Mouse (Mus musculus): ENCODE measurements around the gene Izumo4. TPM values are rescaled to one million over a fixed set of nuclear protein-coding genes. Genes with fewer than 3 reads are reported as not detected.

Gene Izumo4
- total and polyA plus RNA-seq, 2 experiments from 2014 or later = 34.4 to 37.9 TPM

DNA sequence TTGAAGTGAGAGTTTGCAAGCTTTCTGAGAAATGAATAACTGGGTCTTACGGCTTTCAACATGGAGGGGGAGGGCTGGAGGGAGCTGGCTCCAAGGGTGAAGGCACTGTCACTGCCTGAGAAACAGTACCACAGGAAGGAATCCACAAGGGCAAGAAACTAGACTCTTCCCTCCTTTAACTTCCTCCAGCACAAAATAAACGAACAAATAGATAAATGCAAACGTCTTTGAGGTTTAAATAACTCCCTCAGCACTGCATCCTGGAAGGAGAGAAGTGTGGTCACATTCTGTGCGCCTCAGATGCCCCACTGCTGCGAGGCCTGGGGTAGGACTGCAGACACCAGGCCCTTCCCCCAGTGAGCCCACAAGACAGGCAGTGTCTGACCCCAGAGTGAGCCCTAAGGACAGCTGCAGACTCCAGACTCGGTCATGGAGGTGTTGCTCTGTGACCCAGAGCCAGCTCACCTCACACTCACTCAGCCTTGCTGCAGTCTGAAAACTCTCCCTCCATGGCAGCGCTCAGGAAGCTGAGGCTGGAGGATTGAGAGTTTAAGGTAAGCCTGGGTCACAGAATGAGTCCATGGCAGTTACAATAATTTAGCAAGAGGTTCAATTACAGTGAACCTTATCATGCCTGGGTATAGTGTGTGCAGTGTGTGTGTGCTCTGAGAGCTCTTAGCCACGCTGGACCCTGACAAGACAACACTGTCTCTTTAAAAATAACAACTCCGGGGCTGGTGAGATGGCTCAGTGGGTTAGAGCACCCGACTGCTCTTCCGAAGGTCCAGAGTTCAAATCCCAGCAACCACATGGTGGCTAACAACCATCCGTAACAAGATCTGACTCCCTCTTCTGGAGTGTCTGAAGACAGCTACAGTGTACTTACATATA lies 5.2 kb upstream of the Izumo4 start:
- no peak overlapping the region for H3K4me2 ChIP-seq (ENCODE audit: low read depth)
- H3K4me3 ChIP-seq (ENCODE audit: low read depth, low read length) = no peak overlapping the region
- no peak overlapping the region for H3K27ac ChIP-seq (ENCODE audit: low read depth, low read length)
- no peaks in the 10 kb centered on the region for H3K27me3 ChIP-seq (ENCODE audit: insufficient read depth, low read length)
- H3K4me1 ChIP-seq (ENCODE audit: insufficient read depth) = peaks cover 11% of the 10 kb centered on the region; the same call in 1 of the 2 replicates
- TF ChIP-seq CTCF (IDR thresholded peaks at IDR 0.05; ENCODE audit: low read depth) = no peak
- H3K9ac ChIP-seq = no peak overlapping the region; the same call in 1 of the 2 replicates
- WGBS = 77% methylated on average over 11 of the region's 12 CpGs
- peaks cover 23% of the 10 kb centered on the region for H3K36me3 ChIP-seq (ENCODE audit: insufficient read depth)
- DNase-seq (no peak), ATAC-seq (no peak)
- H3K9me3 ChIP-seq (ENCODE audit: low read length) = no peaks in the 10 kb centered on the region

DNA sequence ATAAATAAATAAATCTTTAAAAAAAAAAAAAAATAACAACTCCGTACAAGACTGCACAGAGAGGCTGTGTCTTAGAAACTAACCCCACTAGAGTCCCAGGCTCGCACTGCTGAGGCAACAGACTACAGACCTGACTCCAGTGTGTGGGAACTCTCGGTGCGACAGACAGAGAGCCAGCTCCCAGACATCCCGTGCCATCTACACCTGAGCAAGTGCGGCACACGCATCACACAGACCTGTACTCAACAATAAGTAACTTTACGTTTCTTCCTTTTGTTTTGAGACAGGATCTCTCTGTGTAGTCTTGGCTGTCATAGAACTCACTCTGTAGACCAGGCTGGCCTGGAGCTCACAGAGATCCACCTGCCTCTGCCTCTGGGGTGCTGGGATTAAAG lies 4.6 kb upstream of the Izumo4 start:
- 89% methylated on average over 8 of the region's 8 CpGs for WGBS
- H3K27ac ChIP-seq (ENCODE audit: low read depth, low read length) = no peak overlapping the region
- no peak for TF ChIP-seq CTCF (IDR thresholded peaks at IDR 0.05; ENCODE audit: low read depth)
- H3K4me2 ChIP-seq (ENCODE audit: low read depth) = no peak overlapping the region
- H3K36me3 ChIP-seq (ENCODE audit: insufficient read depth) = peaks cover 19% of the 10 kb centered on the region
- ATAC-seq (no peak), DNase-seq (no peak)
- no peak overlapping the region for H3K9ac ChIP-seq
- no peak overlapping the region for H3K4me3 ChIP-seq (ENCODE audit: low read depth, low read length)
- H3K4me1 ChIP-seq (ENCODE audit: insufficient read depth) = peaks cover 11% of the 10 kb centered on the region; the same call in 1 of the 2 replicates
- no peaks in the 10 kb centered on the region for H3K9me3 ChIP-seq (ENCODE audit: low read length)
- no peaks in the 10 kb centered on the region for H3K27me3 ChIP-seq (ENCODE audit: insufficient read depth, low read length)

DNA sequence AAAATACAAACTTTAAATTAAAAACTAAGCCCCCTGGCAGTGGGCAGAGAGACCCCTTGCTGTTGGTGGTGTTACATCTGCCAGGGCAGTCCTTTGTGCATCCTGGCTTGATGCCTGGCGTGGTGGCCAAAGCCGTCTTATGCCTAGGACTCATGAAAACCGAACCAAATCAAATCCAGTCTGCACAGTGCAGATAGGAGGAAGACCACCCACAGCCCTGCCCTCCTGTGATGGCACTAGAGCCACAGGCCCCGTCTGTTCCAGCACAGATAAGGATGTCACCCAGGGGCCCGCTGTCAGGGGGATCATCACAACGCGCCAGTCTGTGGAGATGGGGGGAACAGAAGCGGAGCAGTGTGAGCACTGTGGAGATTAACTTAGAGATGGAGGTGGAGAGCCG lies 4.2 kb upstream of the Izumo4 start:
- no peak overlapping the region for H3K27ac ChIP-seq (ENCODE audit: low read depth, low read length)
- H3K4me2 ChIP-seq (ENCODE audit: low read depth) = no peak overlapping the region
- H3K4me1 ChIP-seq (ENCODE audit: insufficient read depth) = peaks cover 11% of the 10 kb centered on the region; the same call in 1 of the 2 replicates
- 76% methylated on average over 9 of the region's 9 CpGs for WGBS
- no peak for ATAC-seq
- no peak for TF ChIP-seq CTCF (IDR thresholded peaks at IDR 0.05; ENCODE audit: low read depth)
- H3K36me3 ChIP-seq (ENCODE audit: insufficient read depth) = peaks cover 14% of the 10 kb centered on the region
- no peak overlapping the region for H3K9ac ChIP-seq
- no peak for DNase-seq
- H3K27me3 ChIP-seq (ENCODE audit: insufficient read depth, low read length) = no peaks in the 10 kb centered on the region
- H3K4me3 ChIP-seq (ENCODE audit: low read depth, low read length) = no peak overlapping the region
- no peaks in the 10 kb centered on the region for H3K9me3 ChIP-seq (ENCODE audit: low read length)

DNA sequence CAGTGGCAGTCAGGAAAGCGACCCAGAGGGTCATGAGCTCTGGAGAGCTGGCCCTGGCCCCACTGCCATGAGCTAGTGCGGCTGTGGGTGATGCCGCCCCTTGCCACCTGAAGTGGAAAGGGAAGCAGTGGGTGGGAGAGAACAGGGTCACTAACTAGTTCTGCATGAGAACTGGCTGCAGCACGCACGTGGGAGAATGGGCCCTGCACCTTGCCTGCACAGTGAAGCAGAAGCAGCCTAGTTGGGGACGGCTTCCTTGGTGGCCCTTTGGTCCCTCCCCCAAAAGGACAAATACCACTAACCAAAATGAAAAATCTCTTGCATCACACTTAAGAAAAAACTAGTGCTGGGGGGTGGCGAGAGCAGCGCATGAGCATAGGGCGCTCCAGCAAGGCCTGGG lies 3.4 kb upstream of the Izumo4 start:
- Histone ChIP-seq H3K9me3 (ENCODE audit: low read length) (no peaks in the 10 kb centered on the region), H3K27me3 (ENCODE audit: insufficient read depth, low read length) (no peaks in the 10 kb centered on the region), H3K36me3 (ENCODE audit: insufficient read depth) (peaks cover 11% of the 10 kb centered on the region), H3K4me3 (ENCODE audit: low read depth, low read length) (no peak overlapping the region), H3K9ac (no peak overlapping the region), H3K27ac (ENCODE audit: low read depth, low read length) (no peak overlapping the region), H3K4me2 (ENCODE audit: low read depth) (no peak overlapping the region), H3K4me1 (ENCODE audit: insufficient read depth) (peaks cover 17% of the 10 kb centered on the region)
- DNase-seq (no peak), ATAC-seq (no peak)
- no peak for TF ChIP-seq CTCF (IDR thresholded peaks at IDR 0.05; ENCODE audit: low read depth)
- WGBS = 96% methylated on average over 9 of the region's 9 CpGs

DNA sequence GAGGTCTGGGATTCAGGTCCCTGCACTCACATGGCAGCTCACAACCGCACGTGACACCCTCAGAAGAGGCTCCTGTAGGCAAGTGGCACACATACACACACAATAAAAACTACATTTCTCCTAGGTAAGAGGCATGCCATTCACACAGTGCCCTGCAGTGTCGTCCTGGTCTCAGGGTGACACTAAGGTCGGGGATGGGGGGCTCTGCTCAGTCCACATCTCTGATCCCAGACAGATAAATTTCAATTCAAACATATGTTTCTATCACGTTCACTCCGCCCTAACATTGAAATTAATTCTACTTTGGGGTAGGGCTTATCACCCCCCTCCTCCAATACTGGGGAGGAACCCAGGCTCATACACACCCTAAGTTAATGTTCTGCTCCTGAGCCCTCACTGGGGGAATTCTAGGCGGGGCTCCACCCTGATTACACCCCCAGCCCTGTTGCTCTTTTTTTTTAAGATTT lies 1.9 kb upstream of the Izumo4 start:
- Histone ChIP-seq H3K9ac (no peak overlapping the region), H3K4me2 (ENCODE audit: low read depth) (peak overlapping the region; percentile 75), H3K4me1 (ENCODE audit: insufficient read depth) (peaks cover 20% of the 10 kb centered on the region), H3K27ac (ENCODE audit: low read depth, low read length) (no peak overlapping the region), H3K36me3 (ENCODE audit: insufficient read depth) (no peaks in the 10 kb centered on the region), H3K27me3 (ENCODE audit: insufficient read depth, low read length) (no peaks in the 10 kb centered on the region), H3K9me3 (ENCODE audit: low read length) (no peaks in the 10 kb centered on the region), H3K4me3 (ENCODE audit: low read depth, low read length) (no peak overlapping the region)
- no peak for ATAC-seq
- no peak for TF ChIP-seq CTCF (IDR thresholded peaks at IDR 0.05; ENCODE audit: low read depth)
- no peak for DNase-seq
- 87% methylated on average over 7 of the region's 7 CpGs for WGBS

DNA sequence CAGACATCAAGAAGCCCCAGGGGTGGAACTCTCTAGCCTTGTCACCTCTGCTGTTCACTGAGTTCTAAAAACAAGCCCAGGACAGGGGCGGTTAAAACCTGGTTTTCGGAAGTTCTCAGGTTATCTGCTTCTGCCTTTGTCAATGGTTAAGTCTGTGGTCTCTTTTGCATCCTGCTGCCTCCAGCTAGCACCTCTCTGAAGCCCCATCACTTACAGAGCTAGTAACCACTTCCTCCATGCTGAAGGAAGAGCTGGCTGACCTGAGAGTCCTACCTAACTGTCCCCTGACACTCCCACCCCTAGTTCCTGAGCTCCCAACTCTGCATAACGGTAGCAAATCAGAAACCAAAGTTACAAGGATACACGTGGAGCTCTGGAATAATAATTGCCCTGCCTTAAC lies 1.3 kb upstream of the Izumo4 start:
- Histone ChIP-seq H3K4me3 (ENCODE audit: low read depth, low read length) (peak overlapping the region; percentile 77), H3K27me3 (ENCODE audit: insufficient read depth, low read length) (no peaks in the 10 kb centered on the region), H3K9me3 (ENCODE audit: low read length) (no peaks in the 10 kb centered on the region), H3K27ac (ENCODE audit: low read depth, low read length) (no peak overlapping the region), H3K36me3 (ENCODE audit: insufficient read depth) (0 out of 2 replicates have a peak, but pooled peaks cover 4% of the 10 kb centered on the region), H3K4me2 (ENCODE audit: low read depth) (peak overlapping the region; percentile 75), H3K4me1 (ENCODE audit: insufficient read depth) (peaks cover 20% of the 10 kb centered on the region), H3K9ac (no peak overlapping the region)
- DNase-seq = no peak
- 46% methylated on average over 4 of the region's 4 CpGs for WGBS
- no peak for ATAC-seq
- no peak for TF ChIP-seq CTCF (IDR thresholded peaks at IDR 0.05; ENCODE audit: low read depth)
